Mouse (Mus musculus): ENCODE results near the gene Mex3d. TPM values are rescaled to one million over a fixed set of nuclear protein-coding genes. Genes with fewer than 3 reads are reported as not detected.

Gene Mex3d
- polyA plus RNA-seq (2015; fragmentation: Nextera tagmentation; extraction: Ambion mirVana) = 3.7 and 4.2 TPM in 2 replicates

GRCm38 (mm10) chr10:80387522-80387959 is at the start of gene Mex3d:
Gene Mex3d, minus strand, starts transcription at chr10:80387659.

GRCm38 (mm10) chr10:80433513-80434232 is 46.2 kb upstream of the Mex3d start, which contains the start of gene Tcf3:
Gene Tcf3, minus strand, starts transcription at chr10:80433647.

GRCm38 (mm10) chr10:80406684-80407501 is 19.4 kb upstream of the Mex3d start, which contains the start of gene Uqcr11:
Gene Uqcr11, minus strand, starts transcription at chr10:80406830.

GRCm38 (mm10) chr10:80399191-80399972 is 11.9 kb upstream of the Mex3d start, which contains the start of gene Mbd3:
Gene Mbd3, minus strand, starts transcription at chr10:80399550.

GRCm38 (mm10) chr10:80356001-80356682 is 31.3 kb downstream of the Mex3d start, which contains the start of gene Plk5:
Gene Plk5, plus strand, starts transcription at chr10:80356459.

GRCm38 (mm10) chr10:80348244-80348781 is 39.1 kb downstream of the Mex3d start, which contains the start of gene Adamtsl5:
Gene Adamtsl5, minus strand, starts transcription at chr10:80348412.

Small RNAs within 50 kb of the gene (microRNA-seq; reads per million reads assigned to microRNA genes)
- not detected for gene Gm22721

Other genes with a start within 250 kb of the Mex3d start
- gene Atp5d, start 249.0 kb downstream of the Mex3d start, polyA plus RNA-seq (2015; fragmentation: Nextera tagmentation; extraction: Ambion mirVana) = 604 and 621 TPM in 2 replicates
- gene Cbarp, start 246.8 kb downstream of the Mex3d start, polyA plus RNA-seq (2015; fragmentation: Nextera tagmentation; extraction: Ambion mirVana) = 2.1 and 2.4 TPM in 2 replicates
- 7.5 and 7.6 TPM in 2 replicates for gene Midn, start 239.4 kb downstream of the Mex3d start, polyA plus RNA-seq (2015; fragmentation: Nextera tagmentation; extraction: Ambion mirVana)
- gene Cirbp, start 221.7 kb downstream of the Mex3d start, polyA plus RNA-seq (2015; fragmentation: Nextera tagmentation; extraction: Ambion mirVana) = 215 and 228 TPM in 2 replicates
- 8.1 and 10.7 TPM in 2 replicates for gene 1600002K03Rik, start 214.7 kb downstream of the Mex3d start, polyA plus RNA-seq (2015; fragmentation: Nextera tagmentation; extraction: Ambion mirVana)
- gene Efna2, start 208.2 kb downstream of the Mex3d start, polyA plus RNA-seq (2015; fragmentation: Nextera tagmentation; extraction: Ambion mirVana) = 5.6 and 6.3 TPM in 2 replicates
- 19.8 and 28.1 TPM in 2 replicates for gene Mum1, start 161.2 kb downstream of the Mex3d start, polyA plus RNA-seq (2015; fragmentation: Nextera tagmentation; extraction: Ambion mirVana)
- gene Ndufs7, start 138.5 kb downstream of the Mex3d start, polyA plus RNA-seq (2015; fragmentation: Nextera tagmentation; extraction: Ambion mirVana) = 297 and 358 TPM in 2 replicates
- gene Gamt, start 126.6 kb downstream of the Mex3d start, polyA plus RNA-seq (2015; fragmentation: Nextera tagmentation; extraction: Ambion mirVana) = 21.6 and 22.3 TPM in 2 replicates
- 25.8 and 28.0 TPM in 2 replicates for gene Dazap1, start 126.2 kb downstream of the Mex3d start, polyA plus RNA-seq (2015; fragmentation: Nextera tagmentation; extraction: Ambion mirVana)
- 647 and 717 TPM in 2 replicates for gene Rps15, start 95.2 kb downstream of the Mex3d start, polyA plus RNA-seq (2015; fragmentation: Nextera tagmentation; extraction: Ambion mirVana)
- gene Apc2, start 91.7 kb downstream of the Mex3d start, polyA plus RNA-seq (2015; fragmentation: Nextera tagmentation; extraction: Ambion mirVana) = 0.36 and 0.45 TPM in 2 replicates
- 39.5 and 42.5 TPM in 2 replicates for gene 2310011J03Rik, start 67.1 kb downstream of the Mex3d start, polyA plus RNA-seq (2015; fragmentation: Nextera tagmentation; extraction: Ambion mirVana)
- 1.3 and 2.2 TPM in 2 replicates for gene Pcsk4, start 58.2 kb downstream of the Mex3d start, polyA plus RNA-seq (2015; fragmentation: Nextera tagmentation; extraction: Ambion mirVana)
- gene Reep6, start 57.7 kb downstream of the Mex3d start, polyA plus RNA-seq (2015; fragmentation: Nextera tagmentation; extraction: Ambion mirVana) = 17.3 and 20.4 TPM in 2 replicates
- 21.4 and 22.9 TPM in 2 replicates for gene Adamtsl5, start 39.2 kb downstream of the Mex3d start, polyA plus RNA-seq (2015; fragmentation: Nextera tagmentation; extraction: Ambion mirVana)
- not detected in 2 replicates for gene Plk5, start 31.2 kb downstream of the Mex3d start, polyA plus RNA-seq (2015; fragmentation: Nextera tagmentation; extraction: Ambion mirVana)
- 93.3 and 96.5 TPM in 2 replicates for gene Mbd3, start 11.9 kb upstream of the Mex3d start, polyA plus RNA-seq (2015; fragmentation: Nextera tagmentation; extraction: Ambion mirVana)
- gene Uqcr11, start 19.2 kb upstream of the Mex3d start, polyA plus RNA-seq (2015; fragmentation: Nextera tagmentation; extraction: Ambion mirVana) = 829 and 1,098 TPM in 2 replicates
- gene Tcf3, start 46.0 kb upstream of the Mex3d start, polyA plus RNA-seq (2015; fragmentation: Nextera tagmentation; extraction: Ambion mirVana) = 28.2 and 29.8 TPM in 2 replicates
- not detected in 2 replicates for gene Onecut3, start 107.2 kb upstream of the Mex3d start, polyA plus RNA-seq (2015; fragmentation: Nextera tagmentation; extraction: Ambion mirVana)
- 0.05 and 0.07 TPM in 2 replicates for gene Atp8b3, start 151.5 kb upstream of the Mex3d start, polyA plus RNA-seq (2015; fragmentation: Nextera tagmentation; extraction: Ambion mirVana)
- gene Rexo1, start 173.9 kb upstream of the Mex3d start, polyA plus RNA-seq (2015; fragmentation: Nextera tagmentation; extraction: Ambion mirVana) = 8.7 and 9.3 TPM in 2 replicates
- 8.8 and 9.9 TPM in 2 replicates for gene Klf16, start 189.7 kb upstream of the Mex3d start, polyA plus RNA-seq (2015; fragmentation: Nextera tagmentation; extraction: Ambion mirVana)
- 73.0 and 80.4 TPM in 2 replicates for gene Abhd17a, start 202.7 kb upstream of the Mex3d start, polyA plus RNA-seq (2015; fragmentation: Nextera tagmentation; extraction: Ambion mirVana)
- 62.1 and 62.3 TPM in 2 replicates for gene Scamp4, start 215.2 kb upstream of the Mex3d start, polyA plus RNA-seq (2015; fragmentation: Nextera tagmentation; extraction: Ambion mirVana)
- 3.7 and 5.5 TPM in 2 replicates for gene Adat3, start 215.2 kb upstream of the Mex3d start, polyA plus RNA-seq (2015; fragmentation: Nextera tagmentation; extraction: Ambion mirVana)
- 0.82 and 1.4 TPM in 2 replicates for gene Gm49322, start 218.4 kb upstream of the Mex3d start, polyA plus RNA-seq (2015; fragmentation: Nextera tagmentation; extraction: Ambion mirVana)
- gene Csnk1g2, start 235.2 kb upstream of the Mex3d start, polyA plus RNA-seq (2015; fragmentation: Nextera tagmentation; extraction: Ambion mirVana) = 95.0 and 98.7 TPM in 2 replicates

Data from urinary bladder, postnatal 0 days (tissue).